Mouse (Mus musculus) colon, adult 2 months (tissue): Measurements from ENCODE around the gene Ilf3. TPM values are rescaled to one million over a fixed set of nuclear protein-coding genes. Genes with fewer than 3 reads are reported as not detected.

Experiments
- polyA plus RNA-seq: library from polyadenylated mRNA; depleted of rRNA; stranded (reverse); fragments of >200 nt; gene quantifications from 2 replicates; pipeline ENCODE4 v1.2.3, GENCODE M21; 2012; rRNA removed

The Ilf3 gene
- polyA plus RNA-seq, result 29.2 and 32.3 TPM in 2 replicates

DNA sequence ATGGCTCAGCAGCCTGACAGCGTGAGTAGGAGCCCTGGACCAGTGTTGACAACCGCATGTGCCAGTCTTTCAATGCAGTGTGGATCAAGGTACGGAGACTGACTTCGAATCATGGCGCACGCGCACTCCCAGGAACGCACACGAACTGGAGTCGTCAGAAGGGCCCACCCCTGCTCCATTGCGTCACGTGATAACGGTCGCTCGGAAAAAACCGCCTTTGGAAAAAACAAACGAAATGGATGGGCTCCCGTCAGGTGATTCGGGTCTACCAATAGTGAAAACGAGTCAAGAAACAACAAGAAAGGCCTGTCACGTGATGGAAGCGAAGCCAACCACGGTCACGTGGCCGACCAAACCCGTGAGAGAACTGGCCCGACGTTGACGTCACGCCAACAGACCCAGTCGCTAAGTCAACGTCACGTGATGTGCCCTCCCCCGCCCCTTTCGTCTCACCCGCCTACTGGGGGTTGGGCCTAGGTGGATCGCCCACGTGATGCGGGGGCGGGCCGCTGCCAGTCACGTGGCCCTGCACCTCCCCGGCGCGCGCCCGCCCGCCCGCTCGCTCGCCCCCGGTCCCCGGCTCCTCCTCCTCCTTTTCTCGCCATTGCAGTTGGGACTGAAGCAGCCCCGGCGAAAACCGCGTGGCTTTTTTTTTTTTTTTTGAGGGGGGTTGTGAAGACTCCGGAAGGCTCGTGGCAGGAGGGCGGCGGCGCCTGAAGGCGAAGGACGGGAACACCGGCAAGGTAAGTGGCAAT, at the start of gene Ilf3:
TSS of gene Ilf3 (plus strand) at position 515 of the 755 bp plus-strand sequence.

DNA sequence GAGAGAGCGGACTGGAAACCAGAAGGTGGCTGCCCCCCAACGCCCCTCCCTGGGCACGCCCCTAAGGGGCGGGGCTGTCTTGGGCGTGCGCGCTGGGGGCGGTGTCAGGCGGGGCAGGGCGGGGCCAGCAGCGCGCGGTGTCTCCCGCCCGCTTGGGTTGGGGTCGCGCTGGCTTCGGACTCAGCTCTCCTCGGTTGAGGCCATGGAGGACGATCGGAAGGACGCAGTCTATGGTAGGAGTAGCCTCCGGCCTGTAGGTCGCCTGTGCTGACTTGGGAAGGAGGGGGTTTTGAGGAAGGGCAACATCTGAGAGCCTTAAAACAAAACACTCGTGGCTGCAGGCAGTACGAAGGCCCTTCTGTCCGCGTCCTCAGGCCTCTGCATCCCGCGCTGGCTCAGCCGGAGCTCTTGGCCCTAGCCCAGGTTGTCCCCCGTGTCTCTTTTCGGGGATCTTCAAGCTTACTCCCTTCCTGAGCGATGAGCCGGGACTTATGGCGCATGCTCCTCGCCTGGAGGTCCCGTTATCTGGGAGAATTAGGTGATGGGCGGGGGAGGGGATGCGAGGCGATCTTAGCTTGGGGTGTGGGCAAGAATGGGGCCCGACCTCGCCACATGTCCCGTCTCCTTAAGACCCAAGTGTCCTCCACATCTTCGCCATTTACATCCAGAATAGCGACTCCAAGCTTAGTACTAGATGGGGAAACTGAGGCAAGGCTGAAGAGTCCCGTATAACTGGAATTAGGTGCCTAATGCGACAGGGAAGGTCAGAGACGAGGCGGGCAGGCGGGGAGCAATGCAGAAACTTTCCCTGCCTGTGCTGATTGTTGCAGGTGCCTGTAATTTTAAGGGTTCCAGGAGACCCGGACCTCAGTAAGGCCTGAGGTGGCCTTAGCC, 46.8 kb upstream of the Ilf3 start, which contains the start of gene Slc44a2:
TSS of gene Slc44a2 (plus strand) at position 80 of the 894 bp plus-strand sequence.

DNA sequence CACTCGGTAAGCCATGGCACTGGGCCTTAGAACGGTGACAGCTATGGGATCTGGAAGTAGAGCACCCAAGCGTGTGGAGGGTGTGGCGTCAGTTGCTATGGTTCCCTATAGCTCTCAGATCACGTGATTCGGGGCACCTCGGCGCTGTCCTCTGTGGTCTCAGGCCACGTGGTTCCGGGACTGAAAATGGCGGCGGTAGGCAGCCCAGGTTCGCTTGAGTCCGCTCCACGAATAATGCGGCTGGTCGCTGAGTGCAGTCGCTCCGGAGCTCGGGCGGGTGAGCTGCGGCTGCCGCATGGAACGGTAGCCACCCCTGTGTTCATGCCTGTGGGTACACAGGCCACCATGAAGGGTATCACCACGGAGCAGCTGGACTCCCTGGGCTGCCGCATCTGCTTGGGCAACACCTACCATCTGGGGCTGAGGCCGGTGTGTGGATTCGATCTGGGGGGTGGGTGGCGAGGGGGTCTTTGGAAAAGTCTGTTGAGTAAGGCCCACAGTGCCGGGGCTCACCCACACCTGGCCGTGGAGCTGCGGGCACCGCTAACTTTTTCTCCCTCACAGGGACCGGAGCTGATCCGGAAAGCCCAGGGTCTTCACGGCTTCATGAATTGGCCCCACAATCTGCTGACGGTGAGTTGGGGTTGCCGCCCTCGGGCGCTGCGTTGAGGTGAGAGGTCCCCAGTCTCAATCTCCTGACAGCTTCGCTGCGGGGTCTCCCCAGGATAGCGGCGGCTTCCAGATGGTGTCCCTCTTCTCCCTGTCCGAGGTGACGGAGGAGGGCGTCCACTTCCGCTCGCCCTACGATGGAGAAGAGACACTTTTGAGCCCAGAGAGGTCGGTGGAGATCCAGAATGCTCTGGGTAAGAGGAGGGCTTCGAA, 44.2 kb downstream of the Ilf3 start, which contains the start of gene Qtrt1:
TSS of gene Qtrt1 (plus strand) at position 169 of the 882 bp plus-strand sequence.

DNA sequence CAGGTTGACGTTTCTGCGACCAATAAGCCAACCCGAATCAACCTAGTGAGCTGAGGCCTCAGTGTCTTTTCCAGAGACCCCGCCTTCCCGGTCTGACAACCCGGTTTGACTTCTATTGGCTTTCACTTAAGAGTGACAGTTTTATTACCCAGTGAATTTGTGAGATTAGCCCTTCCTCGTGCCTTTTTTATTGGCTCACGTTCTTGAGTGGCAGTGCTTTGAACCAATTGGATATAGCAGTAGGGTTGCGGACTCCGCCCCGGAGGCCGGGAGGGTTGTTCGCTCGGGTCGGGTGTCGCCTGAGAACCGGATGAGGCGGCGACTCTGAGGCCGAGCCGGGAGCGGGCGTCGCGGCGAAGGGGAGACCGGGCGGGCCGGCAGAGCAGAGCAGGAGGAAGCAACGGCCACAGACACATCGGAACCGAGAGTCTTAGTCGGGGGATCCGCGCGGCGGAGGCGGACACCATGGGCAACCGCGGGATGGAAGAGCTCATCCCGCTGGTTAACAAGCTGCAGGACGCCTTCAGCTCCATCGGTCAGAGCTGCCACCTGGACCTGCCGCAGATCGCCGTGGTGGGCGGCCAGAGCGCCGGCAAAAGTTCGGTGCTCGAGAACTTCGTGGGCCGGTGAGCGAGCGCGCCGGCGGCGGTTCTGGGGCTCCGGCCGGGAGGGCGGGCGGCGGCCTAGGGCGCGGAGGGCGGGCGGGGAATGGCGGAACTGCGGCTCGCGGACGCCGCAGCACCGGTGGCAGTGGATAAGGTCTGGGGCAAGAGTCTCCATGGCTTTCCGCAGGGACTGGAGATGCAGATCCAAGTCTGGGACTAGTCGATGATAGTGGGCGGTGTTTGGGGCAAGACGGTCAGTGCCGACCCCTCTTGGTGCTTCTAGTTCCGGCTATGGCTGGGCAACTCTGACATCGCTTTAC, 57.2 kb downstream of the Ilf3 start, which contains the start of gene Dnm2:
TSS of gene Dnm2 (plus strand) at position 278 of the 925 bp plus-strand sequence.

Other genes with a start within 250 kb of the Ilf3 start
- gene Tyk2, start 236.6 kb upstream of the Ilf3 start, polyA plus RNA-seq, result 36.9 and 38.6 TPM in 2 replicates
- 44.7 and 52.6 TPM in 2 replicates for gene Cdc37, start 217.9 kb upstream of the Ilf3 start, polyA plus RNA-seq
- 6.9 and 7.2 TPM in 2 replicates for gene Pde4a, start 202.2 kb upstream of the Ilf3 start, polyA plus RNA-seq
- gene Keap1, start 128.5 kb upstream of the Ilf3 start, polyA plus RNA-seq, result 110 and 116 TPM in 2 replicates
- gene S1pr5, start 119.4 kb upstream of the Ilf3 start, polyA plus RNA-seq, result 0.17 and 0.19 TPM in 2 replicates
- gene Atg4d, start 102.6 kb upstream of the Ilf3 start, polyA plus RNA-seq, result 123 and 143 TPM in 2 replicates
- gene Kri1, start 79.9 kb upstream of the Ilf3 start, polyA plus RNA-seq, result 17.8 and 22.7 TPM in 2 replicates
- 29.2 and 41.6 TPM in 2 replicates for gene Cdkn2d, start 76.5 kb upstream of the Ilf3 start, polyA plus RNA-seq
- 94.6 and 96.9 TPM in 2 replicates for gene Ap1m2, start 55.5 kb upstream of the Ilf3 start, polyA plus RNA-seq
- gene Slc44a2, start 47.2 kb upstream of the Ilf3 start, polyA plus RNA-seq, result 27.3 and 35.5 TPM in 2 replicates
- gene Qtrt1, start 44.0 kb downstream of the Ilf3 start, polyA plus RNA-seq, result 61.0 and 62.5 TPM in 2 replicates
- gene Dnm2, start 57.0 kb downstream of the Ilf3 start, polyA plus RNA-seq, result 341 and 414 TPM in 2 replicates
- 15.9 and 20.7 TPM in 2 replicates for gene Tmed1, start 142.4 kb downstream of the Ilf3 start, polyA plus RNA-seq
- 1.8 and 2.4 TPM in 2 replicates for gene AB124611, start 158.3 kb downstream of the Ilf3 start, polyA plus RNA-seq
- 72.9 and 79.9 TPM in 2 replicates for gene Carm1, start 179.0 kb downstream of the Ilf3 start, polyA plus RNA-seq
- 19.7 and 21.7 TPM in 2 replicates for gene Timm29, start 224.9 kb downstream of the Ilf3 start, polyA plus RNA-seq
- gene Yipf2, start 225.0 kb downstream of the Ilf3 start, polyA plus RNA-seq, result 50.1 and 62.0 TPM in 2 replicates
- 40.3 and 42.5 TPM in 2 replicates for gene Smarca4, start 248.3 kb downstream of the Ilf3 start, polyA plus RNA-seq